Mouse (Mus musculus): ENCODE measurements around the gene Slain2. TPM values are rescaled to one million over a fixed set of nuclear protein-coding genes. Genes with fewer than 3 reads are reported as not detected.

Gene Slain2
- total and polyA plus RNA-seq, 3 experiments = 11.0 to 34.6 (median 27.5) TPM

DNA sequence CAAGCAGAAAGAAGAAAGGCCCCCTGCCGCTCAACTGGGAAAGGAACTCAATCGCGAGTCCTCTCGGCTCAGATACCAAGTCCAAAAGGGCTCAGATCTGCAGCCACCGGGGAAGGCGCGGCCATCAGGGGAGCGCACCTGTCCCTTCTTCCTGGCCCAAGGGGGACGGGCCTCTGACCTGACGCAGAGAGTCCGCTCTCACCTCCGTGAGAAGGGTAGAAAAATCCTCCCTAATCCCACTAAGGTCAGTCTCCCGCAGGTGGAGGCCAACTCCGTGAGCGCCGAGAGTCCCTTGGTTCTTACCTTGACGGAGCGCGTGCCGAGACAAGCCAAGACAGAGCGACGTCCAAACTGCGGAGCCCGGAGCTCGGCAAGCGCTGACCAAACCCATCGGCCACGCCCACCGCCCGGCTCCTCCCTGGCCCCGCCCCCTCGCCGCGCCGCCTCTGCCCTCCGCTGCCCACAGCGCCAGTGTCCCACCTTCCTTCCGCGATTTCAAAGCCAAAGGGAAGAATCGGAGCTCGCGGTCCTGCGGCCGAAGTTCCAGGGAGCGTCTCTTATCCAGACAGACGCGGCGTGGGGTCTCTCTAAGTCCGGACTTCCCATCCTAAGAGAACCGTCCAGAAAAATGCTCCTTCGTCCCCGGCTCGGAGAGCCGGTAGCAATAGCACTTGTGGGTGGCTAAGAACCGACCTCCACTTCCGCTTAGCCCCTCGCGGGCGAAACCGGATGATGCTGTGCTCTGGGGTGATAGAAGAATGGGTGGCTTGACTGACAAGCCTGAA, 45.8 kb upstream of the Slain2 start, which contains the start of gene Tec (continued):
- no peak for TF ChIP-seq ETS1 (conservative IDR thresholded peaks at IDR 0.05; ENCODE audit: low read depth, low read length)
- TF ChIP-seq POLR2AphosphoS2 (IDR thresholded peaks at IDR 0.05; ENCODE audit: low read depth, low read length) = peak; percentile 65; the same call in 1 of the 2 replicates
- TF ChIP-seq NRF1 (IDR thresholded peaks at IDR 0.05; ENCODE audit: low read depth, low read length) = 0 out of 2 replicates have a peak, but pooled peaks have one; percentile 7
- peak; percentile 95 for TF ChIP-seq ZMIZ1 (IDR thresholded peaks at IDR 0.05; ENCODE audit: low read depth, low read length)
- peak; percentile 89 for TF ChIP-seq NELFE (IDR thresholded peaks at IDR 0.05; ENCODE audit: low read depth, low read length)

DNA sequence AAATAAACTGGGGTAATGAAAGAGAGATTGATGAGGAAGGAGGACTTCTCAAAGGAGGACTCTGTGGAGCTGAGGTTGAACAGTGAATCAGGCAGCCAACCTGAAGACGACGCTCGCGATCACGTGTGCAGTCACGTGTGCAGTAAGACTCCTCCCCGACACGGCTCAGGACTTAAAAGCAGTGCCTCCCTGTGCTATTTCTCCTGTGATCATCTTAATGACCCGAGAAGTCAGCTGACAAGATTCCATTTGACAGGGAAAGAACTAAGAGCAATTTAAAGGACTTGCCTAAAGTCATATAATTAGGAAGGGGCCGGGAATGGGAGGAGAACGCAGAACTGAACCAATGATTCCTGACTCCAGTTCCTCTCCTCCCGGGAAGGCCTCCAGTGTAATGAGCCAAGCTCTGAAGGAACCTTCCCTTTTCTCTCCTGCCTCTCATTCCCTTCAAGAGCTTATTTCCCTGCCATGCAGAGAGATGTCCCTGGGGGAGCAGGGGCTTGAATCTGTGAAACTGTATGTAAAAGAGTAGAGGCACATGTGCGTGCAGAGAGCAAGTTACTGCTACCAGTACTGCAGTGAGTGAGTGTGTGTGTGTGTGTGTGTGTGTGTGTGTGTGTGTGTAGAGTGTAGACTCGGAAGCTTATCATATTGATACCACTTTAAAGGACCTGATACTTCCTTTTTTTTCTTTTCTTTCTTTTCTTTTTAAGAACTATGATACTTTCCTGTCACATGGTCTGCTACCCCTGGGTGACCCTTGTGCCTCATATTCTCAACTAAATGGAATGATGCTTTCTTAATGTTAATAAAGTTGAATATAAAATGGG, 44.1 kb upstream of the Slain2 start:
- DNase-seq (ENCODE audit: extremely low read depth) = peak; percentile 68
- no peaks in the 10 kb centered on the region; the same call in 1 of the 2 replicates for H3K79me2 ChIP-seq (replicated peaks; ENCODE audit: control insufficient read depth, extremely low read depth, insufficient read depth, poor library complexity, severe bottlenecking)
- H3K4me1 ChIP-seq (ENCODE audit: control insufficient read depth in 1 of 2, insufficient read depth in 2 of 2) = peaks cover 17 to 62% of the 10 kb centered on the region in 2 experiments
- dilution Hi-C loops (cut with MboI; ENCODE audit: extremely low pct_ligation_motif_present, extremely low pct_unique_long_range_greater_than_20kb, low sequenced_read_pairs) = no loop called here
- in situ Hi-C loops (cut with MboI; ENCODE audit: low pct_ligation_motif_present, low pct_unique_long_range_greater_than_20kb, low sequenced_read_pairs) = no loop called here
- no peak overlapping the region; the same call in 1 of the 2 replicates for H3K27ac ChIP-seq (ENCODE audit: insufficient read depth, low read depth)
- peaks cover 3% of the 10 kb centered on the region for H3K9me3 ChIP-seq (replicated peaks; ENCODE audit: low read length)
- no peaks in the 10 kb centered on the region for H3K36me3 ChIP-seq (replicated peaks in 1 of 2; ENCODE audit: control insufficient read depth in 1 of 2, insufficient read depth in 1 of 2, low read length in 1 of 2)
- H3K4me2 ChIP-seq (ENCODE audit: insufficient read depth, low read depth, poor library complexity, severe bottlenecking) = no peak overlapping the region
- H3K9ac ChIP-seq (ENCODE audit: insufficient read depth, low read depth) = no peak overlapping the region
- H3K27me3 ChIP-seq (replicated peaks) = no peaks in the 10 kb centered on the region
- H3K4me3 ChIP-seq (replicated peaks in 1 of 3; ENCODE audit: low read depth in 2 of 3, low read length in 2 of 3, poor library complexity in 1 of 3) = no peak overlapping the region
- TF ChIP-seq ZC3H11A (IDR thresholded peaks at IDR 0.05; ENCODE audit: low read depth, low read length) = no peak
- peak; percentile 55; the same call in 1 of the 2 replicates for TF ChIP-seq MXI1 (IDR thresholded peaks at IDR 0.05; ENCODE audit: low read depth, low read length)
- TF ChIP-seq ELF1 (IDR thresholded peaks at IDR 0.05; ENCODE audit: low read depth, low read length) = 0 out of 2 replicates have a peak, but pooled peaks have one; percentile 19
- TF ChIP-seq SIN3A (IDR thresholded peaks at IDR 0.05; ENCODE audit: low read length) = peak; percentile 55; the same call in 1 of the 2 replicates
- no peak for TF ChIP-seq NRF1 (IDR thresholded peaks at IDR 0.05; ENCODE audit: low read depth, low read length)
- peak; percentile 86 for TF ChIP-seq MAX (IDR thresholded peaks at IDR 0.05; ENCODE audit: low read length)
- no peak for TF ChIP-seq MAZ (IDR thresholded peaks at IDR 0.05; ENCODE audit: low read depth, low read length)
- TF ChIP-seq CTCF (conservative IDR thresholded peaks at IDR 0.05 in 1 of 2, IDR thresholded peaks at IDR 0.05 in 1 of 2; ENCODE audit: low read depth in 2 of 2, low read length in 2 of 2) = no peak
- no peak for TF ChIP-seq PAX5 (IDR thresholded peaks at IDR 0.05; ENCODE audit: low read length)
- TF ChIP-seq UBTF (IDR thresholded peaks at IDR 0.05; ENCODE audit: low read depth, low read length) = no peak
- TF ChIP-seq RAD21 (IDR thresholded peaks at IDR 0.05; ENCODE audit: low read depth, low read length) = no peak
- no peak for TF ChIP-seq E2F4 (IDR thresholded peaks at IDR 0.05; ENCODE audit: insufficient replicate concordance, low read depth, low read length)
- no peak for TF ChIP-seq POLR2A (IDR thresholded peaks at IDR 0.05; ENCODE audit: low read depth, low read length)
- peak; percentile 68 for TF ChIP-seq EP300 (IDR thresholded peaks at IDR 0.05; ENCODE audit: low read length)
- TF ChIP-seq MEF2A (IDR thresholded peaks at IDR 0.05; ENCODE audit: borderline replicate concordance, low read depth, low read length) = peak; percentile 47; the same call in 1 of the 2 replicates
- no peak for TF ChIP-seq RCOR1 (conservative IDR thresholded peaks at IDR 0.05; ENCODE audit: low read depth, low read length)
- no peak; the same call in 1 of the 2 replicates for TF ChIP-seq TBP (conservative IDR thresholded peaks at IDR 0.05; ENCODE audit: low read depth, low read length)
- TF ChIP-seq JUN (IDR thresholded peaks at IDR 0.05; ENCODE audit: insufficient read depth, low read depth, low read length) = peak; percentile 2; the same call in 1 of the 2 replicates
- peak; percentile 24; the same call in 1 of the 2 replicates for TF ChIP-seq CHD2 (IDR thresholded peaks at IDR 0.05; ENCODE audit: low read length)
- peak; percentile 30; the same call in 1 of the 2 replicates for TF ChIP-seq HCFC1 (IDR thresholded peaks at IDR 0.05; ENCODE audit: low read depth, low read length)
- no peak for TF ChIP-seq ZMIZ1 (IDR thresholded peaks at IDR 0.05; ENCODE audit: low read depth, low read length)
- TF ChIP-seq USF2 (conservative IDR thresholded peaks at IDR 0.05; ENCODE audit: low read depth, low read length) = peak; percentile 96
- TF ChIP-seq MYC (IDR thresholded peaks at IDR 0.05; ENCODE audit: low read depth, low read length) = peak; percentile 88
- TF ChIP-seq ETS1 (conservative IDR thresholded peaks at IDR 0.05; ENCODE audit: low read depth, low read length) = peak; percentile 59
- peak; percentile 46; the same call in 1 of the 2 replicates for TF ChIP-seq IRF4 (IDR thresholded peaks at IDR 0.05; ENCODE audit: low read depth, low read length)
- TF ChIP-seq ZKSCAN1 (IDR thresholded peaks at IDR 0.05; ENCODE audit: borderline replicate concordance, low read depth, low read length) = no peak
- peak; percentile 91 for TF ChIP-seq USF1 (IDR thresholded peaks at IDR 0.05; ENCODE audit: low read depth, low read length)
- TF ChIP-seq POLR2AphosphoS2 (IDR thresholded peaks at IDR 0.05; ENCODE audit: low read depth, low read length) = no peak
- no peak for TF ChIP-seq GABPA (IDR thresholded peaks at IDR 0.05; ENCODE audit: insufficient replicate concordance, low read depth, low read length)
- no peak for TF ChIP-seq JUND (conservative IDR thresholded peaks at IDR 0.05; ENCODE audit: low read depth, low read length)
- TF ChIP-seq CHD1 (IDR thresholded peaks at IDR 0.05; ENCODE audit: low read depth, low read length) = no peak
- TF ChIP-seq SMC3 (IDR thresholded peaks at IDR 0.05; ENCODE audit: low read depth, low read length) = no peak
